21 mouse cellular contexts compared by ENCODE assay signal in the genomic region with DNA sequence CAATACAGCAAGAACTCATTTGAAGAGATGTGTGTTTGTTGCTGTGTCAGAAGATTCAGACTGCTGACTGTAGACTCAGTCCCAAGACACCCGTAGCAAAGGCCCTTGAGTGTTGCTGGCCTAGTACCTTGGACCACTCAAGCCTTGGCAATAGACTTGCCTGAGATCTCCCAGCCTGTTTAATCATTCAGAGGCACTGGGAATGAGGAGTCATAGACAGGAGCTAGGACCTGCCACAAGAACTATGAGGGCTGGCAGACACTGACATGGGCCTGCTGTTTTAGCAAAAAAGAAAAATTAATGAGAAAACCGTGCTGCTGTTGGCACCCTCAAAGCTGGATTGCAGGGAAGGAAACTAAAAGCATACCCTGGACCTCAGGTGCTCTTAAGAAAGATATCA. TPM values are rescaled to one million over a fixed set of nuclear protein-coding genes. Genes with fewer than 3 reads are reported as not detected.
DNase-seq lines count a peak whose midpoint lies in the region; ATAC-seq and TF ChIP-seq lines count a peak whose summit lies in the region.
"Had no signal": no experiment of that assay in that cellular context is flagged by ENCODE, and none has a peak within 500 bp of the region (broad histone marks: within the 10 kb centered on the region; RNA-seq: fewer than 3 reads in every experiment).

No protein-coding gene starts in this region.

- no peak overlapping the region for H3K4me3 ChIP-seq in liver, embryonic 12.5 days
- no peak overlapping the region for H3K4me3 ChIP-seq in liver, postnatal 0 days (ENCODE audit: low read depth, low read length)
- H3K4me3 ChIP-seq: embryonic facial prominence, embryonic 13.5 days; embryonic facial prominence, embryonic 15.5 days; forebrain, embryonic 10.5 days; forebrain, embryonic 12.5 days had no signal

- H3K9me3 ChIP-seq in liver, embryonic 12.5 days (replicated peaks): no peaks in the 10 kb centered on the region
- no peaks in the 10 kb centered on the region for H3K9me3 ChIP-seq in liver, postnatal 0 days (ENCODE audit: low read length)
- H3K9me3 ChIP-seq: embryonic facial prominence, embryonic 13.5 days; embryonic facial prominence, embryonic 15.5 days; forebrain, embryonic 10.5 days; forebrain, embryonic 12.5 days had no signal

- intact Hi-C loops in gastrocnemius, postnatal 36 days (cut with DNase I): loop anchor here (5.0 kb wide), 2 partner anchors 69 to 104 kb away; no protein-coding TSS in a partner anchor

- H3K4me1 ChIP-seq in liver, embryonic 12.5 days: peaks cover 34% of the 10 kb centered on the region
- peaks cover 9% of the 10 kb centered on the region for H3K4me1 ChIP-seq in liver, postnatal 0 days (ENCODE audit: insufficient read depth)
- H3K4me1 ChIP-seq: embryonic facial prominence, embryonic 13.5 days; forebrain, embryonic 10.5 days; forebrain, embryonic 12.5 days had no signal

- H3K27ac ChIP-seq in liver, embryonic 12.5 days: 0 out of 2 replicates have a peak overlapping the region, but pooled peaks have one; percentile 18
- no peak overlapping the region for H3K27ac ChIP-seq in liver, postnatal 0 days (ENCODE audit: low read depth)
- H3K27ac ChIP-seq: embryonic facial prominence, embryonic 13.5 days; embryonic facial prominence, embryonic 15.5 days; forebrain, embryonic 10.5 days; forebrain, embryonic 12.5 days had no signal

- TF ChIP-seq EP300 in liver, postnatal 0 days (IDR thresholded peaks at IDR 0.05; ENCODE audit: low read depth): no peak

- TF ChIP-seq CTCF in liver, postnatal 0 days (IDR thresholded peaks at IDR 0.05; ENCODE audit: low read depth): no peak

- H3K36me3 ChIP-seq in liver, embryonic 12.5 days: peaks cover 99% of the 10 kb centered on the region
- peaks cover 72% of the 10 kb centered on the region for H3K36me3 ChIP-seq in liver, postnatal 0 days (replicated peaks; ENCODE audit: insufficient read depth, low read length)

- ATAC-seq in liver, embryonic 12.5 days: no peak
- no peak for ATAC-seq in liver, postnatal 0 days
- ATAC-seq: forebrain, embryonic 14.5 days had no signal

- H3K27me3 ChIP-seq in liver, embryonic 12.5 days (replicated peaks): no peaks in the 10 kb centered on the region
- no peaks in the 10 kb centered on the region for H3K27me3 ChIP-seq in liver, postnatal 0 days (ENCODE audit: insufficient read depth, low read length)
- H3K27me3 ChIP-seq: embryonic facial prominence, embryonic 13.5 days; embryonic facial prominence, embryonic 15.5 days; forebrain, embryonic 12.5 days had no signal

- peak; percentile 35 for DNase-seq in gastrocnemius, postnatal 25 days
- DNase-seq in gastrocnemius, postnatal 36 days: no peak
- no peak for DNase-seq in liver, postnatal 0 days
- peak; percentile 15 for DNase-seq in lung, postnatal 14 days
- DNase-seq in lung, adult 18-20 months: no peak
- DNase-seq: adrenal gland, adult 2 months; adrenal gland, postnatal 10 days; adrenal gland, postnatal 25 days; cerebellum, adult 11 months; cerebellum, adult 18-20 months; cerebellum, adult 8-10 months; cerebellum, adult 9-11 months; cerebellum, postnatal 14 days; cerebellum, postnatal 36 days; embryo, embryonic 11 days had no signal

- H3K4me2 ChIP-seq in liver, embryonic 12.5 days: no peak overlapping the region
- H3K4me2 ChIP-seq in liver, postnatal 0 days (ENCODE audit: low read depth, low read length): no peak overlapping the region
- H3K4me2 ChIP-seq: embryonic facial prominence, embryonic 13.5 days; embryonic facial prominence, embryonic 15.5 days; forebrain, embryonic 12.5 days had no signal

- H3K9ac ChIP-seq in liver, embryonic 12.5 days: no peak overlapping the region
- H3K9ac ChIP-seq in liver, postnatal 0 days (replicated peaks): no peak overlapping the region
- H3K9ac ChIP-seq: embryonic facial prominence, embryonic 13.5 days; embryonic facial prominence, embryonic 15.5 days; forebrain, embryonic 12.5 days had no signal

- WGBS in liver, embryonic 12.5 days (ENCODE audit: insufficient replicate concordance): 93% methylated on average over 2 of the region's 2 CpGs
- WGBS in liver, postnatal 0 days (ENCODE audit: insufficient replicate concordance): 87% methylated on average over 2 of the region's 2 CpGs

RNA-seq across cellular contexts. Expression of gene Ubap1, which starts 42.2 kb away (rescaled TPM):
- 10 to 100 TPM; 30.2 to 33.2 TPM for total RNA-seq in gastrocnemius, postnatal 25 days (2021)
- total RNA-seq in gastrocnemius, postnatal 36 days (2021): 10 to 100 TPM; 33.9 to 35.5 TPM
- 28.3 and 28.5 TPM in 2 replicates for polyA plus RNA-seq in liver, embryonic 12.5 days (2016; fragmentation: Nextera tagmentation; extraction: Ambion mirVana)
- polyA plus RNA-seq in liver, postnatal 0 days (2015; fragmentation: Nextera tagmentation; extraction: Ambion mirVana): 25.6 and 28.6 TPM in 2 replicates

Comparison
In these comparisons a context has a peak if more than half of its experiments do, and no peak if none do; other contexts are left out.
1. DNase-seq: peak in gastrocnemius, postnatal 25 days (single experiment) and lung, postnatal 14 days (single experiment); none in gastrocnemius, postnatal 36 days (0 of 2), liver, postnatal 0 days (single experiment) and lung, adult 18-20 months (0 of 2).